Mouse (Mus musculus): Measurements from ENCODE around the gene Ralgapb.
A peak's percentile ranks its signal among the peaks of the same experiment; 100 is the strongest.
"Not testable (repeated sequence)": the region's sequence is repeated elsewhere in the genome, so short reads cannot be mapped to it uniquely, and the experiment has no call there.

Ralgapb gene

DNA sequence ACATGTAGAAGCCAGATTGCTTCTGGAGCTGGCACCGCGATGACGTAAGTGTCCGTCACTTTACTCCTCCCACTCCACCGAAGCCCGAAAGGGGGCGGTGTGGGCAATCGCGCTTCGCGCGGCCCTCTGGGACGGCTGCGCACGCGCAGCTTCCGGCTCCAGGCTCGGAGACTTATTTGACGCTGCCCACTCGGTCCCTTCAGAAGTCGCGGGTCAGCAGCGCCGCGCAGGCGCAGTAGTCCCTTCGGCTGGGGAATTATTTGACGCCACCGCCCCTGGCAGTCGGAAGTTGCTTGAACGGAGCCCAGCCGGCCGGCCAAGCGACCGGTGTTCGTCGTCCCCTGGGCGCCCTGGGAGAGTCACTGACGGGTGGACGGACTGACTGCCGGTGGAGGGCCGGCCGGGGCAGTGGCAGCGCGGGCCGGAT lies at the start of gene Ralgapb:
TSS of gene Ralgapb (plus strand) at position 254 of the 427 bp plus-strand sequence.
- DNase-seq = peak; percentile 99

DNA sequence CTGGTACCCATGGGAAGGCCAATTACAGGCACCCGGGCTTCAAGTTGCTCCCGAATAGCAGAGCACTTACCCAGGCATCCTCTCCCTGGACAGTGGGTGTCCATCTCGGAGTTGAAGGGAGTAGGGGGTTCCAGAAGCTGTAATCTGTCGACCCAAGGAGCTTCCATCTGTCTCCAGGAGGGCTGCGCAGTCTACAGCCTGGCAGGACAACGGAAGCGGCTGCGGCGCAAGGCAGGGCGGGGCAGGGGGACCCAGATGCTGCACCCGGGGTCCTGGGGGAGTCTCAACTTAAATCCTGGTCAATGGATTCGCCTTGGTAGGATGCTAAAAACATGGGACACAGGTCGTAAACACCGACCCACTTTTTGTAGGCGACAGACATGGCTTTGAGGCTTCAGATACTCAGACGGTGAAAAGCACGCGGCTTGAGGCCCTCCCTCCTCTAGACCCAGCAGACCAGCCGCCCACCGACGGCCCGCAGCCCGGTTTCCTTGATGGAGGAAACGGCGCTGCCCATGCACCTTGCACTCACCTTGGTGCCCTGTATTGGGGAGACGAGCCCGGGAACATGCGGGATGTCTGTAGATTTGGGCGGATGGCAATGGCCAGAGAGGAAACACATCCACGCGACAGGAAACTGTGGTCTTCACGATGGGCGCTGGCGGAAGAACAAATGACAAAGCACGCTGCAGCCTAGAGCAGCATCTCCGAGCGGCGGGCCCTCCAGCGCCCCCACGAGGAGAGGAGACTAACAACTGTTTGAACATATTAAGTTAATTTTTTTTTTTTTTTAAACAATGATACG lies 48.6 kb upstream of the Ralgapb start:
- DNase-seq = peak; percentile 93

DNA sequence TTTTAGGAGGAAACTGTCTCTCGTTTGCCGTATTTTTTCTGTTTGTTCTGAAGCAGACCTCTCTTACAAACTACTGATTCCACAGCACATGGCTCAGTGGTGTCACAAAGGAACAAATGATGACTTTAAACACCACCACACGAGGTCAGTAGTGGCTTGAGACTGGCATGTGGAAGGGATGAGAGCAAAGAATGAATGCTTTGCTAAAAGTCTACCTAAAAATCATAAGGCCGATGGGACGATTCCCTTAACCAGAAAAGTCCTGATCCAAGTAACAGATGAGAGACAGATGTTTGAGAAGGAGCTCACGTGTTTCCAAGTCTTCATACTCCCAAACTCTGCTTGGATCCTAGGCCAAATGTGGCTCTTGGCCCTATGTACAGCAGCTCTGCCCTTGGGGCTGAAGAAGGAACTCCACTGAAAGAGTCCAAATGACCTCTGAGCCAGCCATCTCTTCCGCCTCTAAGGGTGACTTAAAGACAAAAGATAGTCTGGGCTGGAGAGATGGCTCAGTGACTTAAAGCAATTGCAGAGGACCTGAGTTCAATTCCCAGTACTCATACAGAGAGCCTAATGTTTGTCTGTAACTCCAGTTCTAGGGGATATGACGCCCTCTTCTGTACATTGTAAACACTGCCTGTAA lies 47.8 kb upstream of the Ralgapb start:
- no peak for DNase-seq

DNA sequence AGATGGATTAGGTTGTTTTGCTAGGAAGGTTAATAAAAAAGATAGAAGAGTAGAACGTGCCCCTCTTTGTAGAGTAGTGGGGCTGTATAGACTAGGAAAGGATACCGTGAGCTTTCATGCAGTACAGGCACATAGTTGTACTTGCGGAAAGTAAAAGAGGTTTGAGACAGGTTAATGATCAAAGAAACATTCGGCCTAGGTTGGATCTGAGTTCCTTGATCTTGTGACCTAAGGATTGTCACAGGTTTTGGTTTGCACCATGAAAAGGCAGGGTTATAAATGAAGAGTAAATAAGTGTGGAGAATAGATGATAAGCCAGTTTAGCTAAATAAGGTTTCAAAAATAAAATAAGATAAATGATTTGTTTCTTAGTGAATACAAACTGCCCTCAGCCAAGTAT lies 45.5 kb upstream of the Ralgapb start:
- no peak for DNase-seq

DNA sequence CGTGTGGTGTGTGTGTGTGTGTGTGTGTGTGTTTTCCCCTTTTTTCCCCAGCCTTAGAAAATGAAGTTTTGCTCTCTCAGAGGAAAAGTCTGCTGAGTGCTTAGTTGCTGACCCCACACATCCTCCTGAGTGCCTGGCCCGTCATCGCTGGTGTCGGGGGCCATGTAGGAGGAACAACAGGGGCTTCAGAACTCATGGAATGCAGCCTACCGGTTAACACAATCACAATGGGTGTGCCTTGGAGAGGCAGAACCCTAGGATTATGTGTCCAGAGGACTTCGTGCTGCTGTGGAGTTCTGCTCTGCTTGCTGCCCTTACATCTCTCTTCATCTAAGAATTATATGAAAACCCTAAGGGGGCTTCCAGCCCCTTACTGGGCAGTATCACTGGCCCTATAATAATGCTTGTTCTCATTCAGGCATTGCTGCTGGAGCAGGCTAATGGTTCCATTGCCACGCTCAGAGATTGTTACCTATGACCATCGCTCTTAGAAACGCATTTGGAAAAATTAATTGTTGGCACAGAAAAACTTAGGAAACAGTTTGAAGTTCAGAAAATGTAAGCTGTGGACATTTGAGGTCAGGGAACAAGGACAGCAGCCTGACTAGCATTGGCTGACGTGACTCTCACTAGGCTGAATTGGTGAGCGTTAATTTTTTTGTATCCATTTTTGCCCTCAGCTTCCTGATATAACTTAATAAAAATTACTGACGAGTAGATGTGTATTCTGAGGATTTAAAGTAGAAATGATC lies 44.4 kb upstream of the Ralgapb start:
- DNase-seq = no peak

DNA sequence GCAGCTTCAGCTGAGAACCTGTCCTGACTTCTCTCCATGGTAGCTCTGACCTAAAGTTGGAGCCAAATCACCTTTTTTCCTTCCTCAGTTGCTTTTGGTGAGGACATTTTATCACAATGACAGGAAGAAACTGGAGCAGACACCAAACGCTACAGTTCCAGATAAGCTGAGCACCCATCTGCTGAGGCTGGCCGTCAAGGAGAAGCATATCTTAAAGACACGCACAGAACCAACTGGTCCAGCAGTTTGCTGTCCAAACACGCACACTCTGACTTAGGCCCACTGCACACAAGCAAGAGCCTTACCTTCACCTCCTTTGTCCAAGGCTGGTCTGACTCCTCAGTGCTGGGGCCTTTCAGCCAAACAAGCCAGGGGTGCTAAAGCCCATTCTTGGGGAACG lies 42.0 kb upstream of the Ralgapb start:
- DNase-seq = no peak

DNA sequence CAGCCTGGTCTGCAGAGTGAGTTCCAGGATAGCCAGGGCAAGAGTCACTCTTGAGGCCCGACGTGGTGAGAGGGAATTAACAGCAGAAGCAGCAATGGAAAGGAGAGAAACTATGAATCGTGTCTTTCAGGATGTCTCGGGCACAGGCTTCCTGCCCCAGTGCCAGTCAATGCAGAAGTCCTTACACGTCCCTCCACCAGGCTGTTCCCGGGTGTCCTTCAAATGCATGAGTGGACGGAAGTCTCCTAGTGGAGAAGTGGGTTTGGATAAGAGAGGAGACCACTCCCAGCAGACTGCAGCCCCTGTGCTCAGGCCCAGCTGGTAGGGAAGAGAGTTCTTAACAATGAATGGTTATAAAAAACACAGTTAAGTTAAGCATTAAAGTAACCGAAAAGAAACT lies 41.3 kb upstream of the Ralgapb start:
- no peak for DNase-seq

DNA sequence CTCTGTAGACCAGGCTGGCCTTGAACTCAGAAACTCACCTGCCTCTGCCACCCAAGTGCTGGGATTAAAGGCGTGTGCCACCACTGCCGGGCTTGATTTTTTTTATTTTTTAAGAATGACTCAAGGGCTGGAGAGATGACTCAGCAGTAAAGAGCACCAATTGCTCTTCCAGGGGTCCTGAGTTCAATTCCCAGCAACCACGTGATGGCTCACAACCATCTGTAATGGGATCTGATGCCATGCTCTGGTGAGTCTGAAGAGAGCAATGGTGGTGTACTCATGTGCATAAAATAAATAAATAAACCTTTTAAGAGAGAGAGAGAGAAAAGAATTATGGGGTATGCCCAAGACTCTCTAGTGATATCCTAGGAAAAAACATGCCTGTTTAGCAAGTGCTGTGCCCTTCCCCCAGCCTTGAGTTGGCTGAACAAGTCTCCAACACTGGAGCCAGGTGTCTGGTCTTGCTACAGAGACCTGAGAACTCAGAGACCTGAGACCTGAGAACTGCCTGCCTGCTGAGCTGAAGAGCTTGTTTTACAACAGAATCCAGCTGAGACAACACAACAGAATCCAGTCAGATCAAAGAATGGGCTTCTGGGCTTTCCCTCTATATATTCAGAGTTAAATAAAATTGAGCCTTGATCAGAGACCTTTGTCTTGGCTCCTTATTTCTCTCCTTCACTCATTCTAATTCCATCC lies 40.0 kb upstream of the Ralgapb start:
- no peak for DNase-seq

DNA sequence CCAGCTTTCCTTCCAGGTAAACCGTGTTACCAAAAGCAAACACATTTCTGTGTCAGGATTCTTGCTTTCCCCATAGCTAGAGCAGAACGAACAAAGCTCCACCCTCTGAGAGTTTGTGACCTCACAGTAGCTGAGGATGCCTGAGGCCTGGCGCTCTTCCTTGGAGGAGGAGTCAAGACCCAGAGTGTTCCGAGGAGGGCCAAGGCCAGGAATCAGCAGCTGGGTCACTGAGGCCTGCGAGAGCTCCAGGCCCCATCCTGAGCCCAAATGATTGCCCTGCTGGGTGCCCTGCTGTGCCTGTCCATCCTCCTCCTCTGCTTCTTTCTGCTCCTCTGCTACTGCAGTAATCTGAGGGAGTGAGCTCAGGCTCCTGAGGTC lies 39.5 kb upstream of the Ralgapb start:
- peak; percentile 46 for DNase-seq

DNA sequence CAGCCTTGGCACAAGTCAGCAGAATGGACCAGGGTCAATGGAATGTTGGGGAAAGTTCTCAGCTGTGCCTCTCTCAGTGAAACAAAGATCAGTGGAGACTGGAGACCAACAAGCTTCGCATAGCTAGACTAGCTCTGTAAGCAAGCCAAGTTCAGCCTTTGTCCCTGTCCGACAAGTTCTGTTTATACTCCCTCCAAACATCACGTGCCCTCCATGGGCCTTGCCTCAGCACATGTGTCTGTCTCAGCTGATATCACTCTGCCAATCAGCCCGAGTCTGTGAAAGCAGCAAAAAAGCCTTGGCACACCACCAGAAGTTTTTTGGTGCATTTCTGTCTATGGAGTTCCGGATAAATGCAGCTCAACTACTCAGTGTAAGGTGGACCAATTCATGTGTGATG lies 36.6 kb upstream of the Ralgapb start:
- DNase-seq = peak; percentile 26

DNA sequence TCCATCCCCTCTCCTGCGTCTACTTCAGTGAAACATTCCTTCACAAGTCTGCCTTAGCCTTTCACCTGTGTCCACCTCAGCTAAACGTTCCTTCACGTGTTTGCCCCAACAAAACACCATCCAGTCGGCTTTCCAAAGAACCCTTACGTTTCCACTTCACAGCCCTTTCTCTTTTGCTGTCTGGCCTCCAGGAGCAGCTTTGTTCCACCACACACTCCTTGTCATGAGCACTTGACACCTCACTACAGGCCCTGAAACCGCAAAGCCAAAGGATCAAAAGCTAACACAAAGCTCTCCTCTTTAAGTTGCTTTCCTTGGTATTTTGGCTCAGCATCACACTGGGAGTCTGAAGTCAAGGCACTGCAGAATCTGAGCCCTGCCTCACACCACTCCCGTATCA lies 36.1 kb upstream of the Ralgapb start:
- no peak for DNase-seq

DNA sequence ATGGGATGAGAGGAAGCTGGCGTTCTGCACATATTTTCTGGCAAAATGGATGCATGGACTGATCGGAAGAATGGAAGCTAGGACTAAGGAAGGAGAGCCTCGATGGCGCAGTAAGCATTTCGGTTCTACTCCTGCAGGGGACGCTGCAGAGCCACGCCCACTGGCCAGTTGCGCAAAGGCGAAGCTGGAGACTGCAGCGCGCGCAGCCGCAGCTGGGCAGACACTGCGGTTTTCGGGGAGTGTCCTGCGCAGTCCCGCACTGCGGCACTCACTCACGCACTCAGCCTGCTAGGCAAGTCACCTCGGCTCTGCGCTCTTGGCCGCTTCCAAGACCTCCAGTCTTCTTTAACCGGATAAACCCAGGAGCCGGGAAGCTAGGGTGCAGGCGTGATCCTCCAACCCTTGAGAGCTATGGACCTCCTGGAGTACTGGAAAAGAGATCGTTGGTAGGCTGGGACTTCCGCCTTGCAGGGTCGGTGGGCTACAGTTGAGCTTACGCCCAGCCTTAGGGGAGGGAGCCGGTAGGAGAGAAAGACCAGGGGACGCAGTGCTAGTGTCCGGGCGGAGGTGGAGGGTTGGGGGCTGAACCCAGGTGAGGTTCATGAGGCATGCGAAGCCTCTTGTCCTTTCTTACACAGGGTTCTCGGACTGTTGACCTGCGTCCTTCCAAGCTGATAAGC lies 34.1 kb upstream of the Ralgapb start, which contains the start of gene Snhg11:
TSS of gene Snhg11 (plus strand) at position 196 of the 680 bp plus-strand sequence.
- peak; percentile 48 for DNase-seq

DNA sequence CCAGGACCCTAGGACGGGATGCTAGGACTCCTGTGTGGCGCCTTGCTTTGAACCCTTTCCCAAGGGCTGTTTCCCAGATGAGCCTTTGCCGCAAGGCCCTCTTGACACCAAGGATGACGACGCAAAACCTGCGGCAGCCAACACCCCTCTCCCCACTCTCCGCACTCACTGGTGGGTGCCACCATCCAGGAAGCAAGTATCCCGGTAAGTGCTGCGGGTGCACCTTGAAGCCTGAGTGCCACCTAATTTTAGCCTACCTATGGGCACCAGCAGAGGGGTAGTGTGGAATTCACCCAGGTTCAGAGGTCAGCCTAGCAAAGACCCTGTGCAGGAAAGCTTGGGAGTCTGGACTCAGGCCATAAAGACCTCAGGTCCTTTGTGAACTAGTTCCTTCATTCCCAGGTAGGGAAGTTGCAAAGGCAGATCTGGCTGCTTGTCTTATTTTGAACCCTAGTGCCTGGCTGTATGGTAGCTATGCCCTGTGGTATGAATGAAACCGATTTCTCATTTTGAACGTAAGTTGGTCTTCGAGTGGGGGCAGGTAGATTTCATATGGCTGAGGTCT lies 33.4 kb upstream of the Ralgapb start:
- no peak for DNase-seq

DNA sequence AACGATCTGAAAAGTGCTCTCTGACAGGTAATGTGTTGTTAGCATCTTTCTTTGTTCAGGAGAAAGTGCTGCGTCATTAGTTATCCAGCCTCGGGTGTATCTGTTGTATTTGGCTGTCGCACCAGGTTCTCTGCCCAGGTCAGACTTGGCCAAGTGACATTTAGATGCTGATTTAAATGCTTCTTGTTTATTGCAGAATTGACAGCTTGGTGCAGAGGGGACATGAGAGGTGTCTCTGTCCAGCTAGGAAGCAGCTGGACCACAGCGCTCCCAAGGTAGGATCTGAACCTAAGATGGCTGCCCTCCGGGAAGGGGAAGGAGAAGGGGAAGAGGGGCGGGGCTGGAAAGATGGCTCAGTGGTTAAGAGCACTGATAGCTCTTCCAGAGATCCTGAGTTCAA lies 32.9 kb upstream of the Ralgapb start:
- DNase-seq = no peak

DNA sequence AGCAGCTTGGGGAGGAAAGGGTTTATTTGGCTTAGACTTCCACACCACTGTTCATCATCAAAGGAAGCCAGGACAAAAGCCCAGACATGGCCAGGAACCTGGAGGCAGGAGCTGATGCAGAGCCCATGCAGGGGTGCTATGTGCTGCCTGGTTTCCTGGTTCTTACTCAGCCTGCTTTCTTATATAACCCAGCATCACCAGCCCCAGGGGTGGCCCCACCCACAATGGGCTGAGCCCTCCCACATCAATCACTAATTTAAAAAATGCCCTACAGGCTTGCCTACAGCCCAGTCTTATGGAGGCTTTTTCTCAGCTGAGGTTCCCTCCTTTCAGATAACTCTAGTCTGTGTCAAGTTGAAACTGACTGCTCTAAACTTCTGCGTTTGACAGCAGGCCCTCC lies 31.8 kb upstream of the Ralgapb start:
- DNase-seq = no peak

DNA sequence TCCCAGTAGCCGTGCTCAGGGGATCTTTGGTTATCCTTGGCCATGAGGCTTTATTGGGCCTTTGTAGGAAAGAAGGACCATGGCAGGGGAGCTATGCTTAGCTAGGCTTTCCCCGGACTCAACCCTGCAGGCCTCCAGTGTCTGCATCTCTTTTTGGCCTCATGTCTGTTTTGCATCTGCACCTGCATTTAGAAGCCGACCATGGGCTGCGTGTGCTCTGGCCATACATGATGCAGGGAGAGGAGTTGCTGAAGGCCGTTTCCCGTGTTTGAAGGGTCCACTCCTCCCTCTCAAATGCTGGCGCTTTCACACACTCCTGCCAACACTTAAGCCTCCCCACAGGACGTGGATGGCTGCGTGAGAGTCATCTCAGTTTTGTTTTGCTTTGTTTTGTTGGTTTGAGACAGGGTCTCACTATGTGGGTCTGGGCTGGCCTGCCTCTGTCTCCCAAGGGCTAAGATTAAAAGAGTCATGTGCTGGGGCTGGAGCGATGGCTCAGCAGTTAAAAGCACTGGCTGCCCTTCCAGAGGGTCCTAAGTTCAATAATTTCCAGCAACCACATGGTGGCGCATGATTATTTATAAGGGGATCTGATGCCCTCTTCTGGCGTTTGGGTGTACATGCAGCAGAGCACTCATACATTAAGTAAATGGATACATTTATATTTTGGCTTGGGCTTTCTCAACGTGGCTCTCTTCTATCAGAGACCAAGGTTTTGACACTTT lies 30.1 kb upstream of the Ralgapb start:
- peak; percentile 83 for DNase-seq

DNA sequence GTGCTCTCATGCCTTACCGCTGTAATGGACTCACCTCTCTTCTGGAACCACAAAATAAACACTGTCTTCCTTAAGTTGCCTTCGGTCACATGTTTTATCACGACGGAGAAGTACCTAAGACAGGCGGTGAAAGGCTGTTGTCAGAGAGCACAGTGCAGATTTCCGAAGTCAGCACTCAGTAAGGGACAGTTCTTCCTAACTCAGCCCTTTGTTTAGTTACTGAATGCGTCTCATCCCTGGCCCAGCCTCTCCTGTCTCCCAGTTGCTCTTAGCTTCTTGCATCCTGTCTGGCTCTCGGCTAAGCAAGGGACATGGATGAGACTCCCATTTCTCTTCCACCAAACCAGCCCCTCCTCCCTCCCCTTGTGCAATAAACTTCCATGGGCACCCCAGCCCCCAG lies 23.6 kb upstream of the Ralgapb start:
- DNase-seq = no peak

DNA sequence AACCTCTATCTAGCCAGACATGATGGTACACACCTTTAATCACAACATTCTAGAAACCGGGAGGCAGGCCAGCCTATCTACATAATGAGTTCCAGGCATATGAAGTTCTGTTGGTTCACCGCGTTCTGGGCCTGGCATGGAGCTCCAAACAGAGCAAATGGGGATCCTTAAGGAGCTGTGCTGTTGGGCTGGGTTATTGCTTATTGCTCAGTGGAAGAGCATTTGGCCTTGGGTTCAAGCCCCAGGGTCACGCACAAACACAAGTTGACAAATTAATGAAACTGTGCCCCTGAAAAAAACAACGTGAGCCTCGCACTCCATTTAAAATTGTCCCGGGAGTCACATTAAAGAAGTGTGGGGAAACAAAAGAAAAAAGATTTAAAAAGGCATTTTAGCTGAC lies 20.2 kb upstream of the Ralgapb start:
- DNase-seq = no peak

DNA sequence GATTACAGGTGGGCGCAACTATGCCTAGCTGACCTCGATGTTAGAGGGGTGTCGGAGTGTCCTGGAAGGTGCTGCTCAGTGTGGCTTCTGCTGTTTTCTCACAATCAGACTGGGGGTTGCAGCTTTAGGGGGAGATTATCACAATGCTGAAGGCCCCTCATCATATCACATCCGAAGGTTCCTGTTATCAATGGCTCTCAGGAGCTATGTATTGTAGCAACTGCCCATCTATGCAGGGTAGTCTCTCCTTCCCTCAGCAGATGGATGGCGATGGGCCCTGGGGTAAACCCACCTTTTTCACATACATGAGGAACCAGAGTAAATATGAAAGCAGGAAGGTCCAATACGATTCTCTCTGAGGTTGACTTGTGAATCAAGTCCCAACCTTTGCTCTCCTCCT lies 13.3 kb upstream of the Ralgapb start:
- DNase-seq = no peak

DNA sequence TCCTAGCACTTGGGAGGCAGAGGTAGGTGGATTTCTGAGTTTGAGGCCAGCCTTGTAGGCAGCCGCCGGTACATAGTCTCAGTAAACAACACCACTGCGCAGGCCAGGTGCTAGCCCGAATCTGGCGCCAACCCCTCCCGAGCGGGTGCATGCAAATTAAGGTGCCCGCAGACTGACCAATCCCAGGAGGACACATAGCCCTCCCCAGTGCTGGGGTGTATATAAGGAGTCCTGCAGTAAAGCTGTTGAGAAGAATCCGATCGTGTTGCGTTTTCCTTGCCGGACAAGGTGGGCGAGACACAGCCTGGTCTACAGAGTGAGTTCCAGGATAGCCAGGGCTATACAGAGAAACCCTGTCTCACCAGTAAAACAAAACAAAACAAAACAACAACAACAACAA lies 12.5 kb upstream of the Ralgapb start:
- not testable (repeated sequence) for DNase-seq

DNA sequence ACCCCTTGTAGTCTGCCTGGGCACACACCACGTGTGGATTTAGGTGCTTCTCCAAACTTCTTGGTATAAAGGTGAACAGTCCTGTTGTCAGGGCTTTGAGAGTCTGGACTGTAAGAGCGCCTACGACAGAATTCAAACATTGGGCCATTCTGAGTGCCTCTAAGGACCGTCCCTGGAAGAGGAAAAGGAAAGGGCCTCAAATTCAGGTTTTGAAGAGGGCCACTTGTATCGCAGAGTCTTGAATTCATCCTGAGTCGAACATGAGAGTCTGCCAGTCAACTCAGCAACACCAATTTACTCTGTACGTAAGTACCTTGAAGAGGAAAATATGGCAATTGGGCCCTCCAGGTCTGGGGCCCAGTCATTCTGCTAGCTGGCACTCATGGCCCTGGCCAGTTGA lies 6.7 kb upstream of the Ralgapb start:
- DNase-seq = no peak
